Mouse (Mus musculus) limb, embryonic 14.5 days (tissue): ENCODE results near the gene Gstp1. TPM values are rescaled to one million over a fixed set of nuclear protein-coding genes. Genes with fewer than 3 reads are reported as not detected.

Source experiments
- ATAC-seq: fragments of 200-750 bp; cut with Nextera tagmentation; 2 replicates; pipeline ENCODE4 v1.8.0; 2017; ENCODE audit warnings: low read depth, moderate number of reproducible peaks, moderate TSS enrichment; ENCODE audit not compliant: low FRiP score
- DNase-seq: peaks from one replicate; pipeline ENCODE4 v3.0.0-alpha.2; 2015; ENCODE audit warnings: low spot score
- H3K27ac ChIP-seq: fragments of 300-500 bp; sonication (generic); replicated peaks from 2 replicates; pipeline ENCODE4 v1.5.1; 2014; ENCODE audit warnings: low read depth, mild to moderate bottlenecking, low read length, moderate library complexity, mixed read lengths
- H3K27me3 ChIP-seq: fragments of 300-500 bp; sonication (generic); 2 replicates; pipeline ENCODE4 v1.6.1; 2014; ENCODE audit warnings: low read length, mixed read lengths; ENCODE audit not compliant: control insufficient read depth, insufficient read depth
- H3K36me3 ChIP-seq: fragments of 300-500 bp; sonication (generic); 2 replicates; pipeline ENCODE4 v1.6.1; 2014; ENCODE audit warnings: mild to moderate bottlenecking, low read length, moderate library complexity, mixed read lengths; ENCODE audit not compliant: control insufficient read depth, insufficient read depth
- H3K4me1 ChIP-seq: fragments of 300-500 bp; sonication (generic); 2 replicates; pipeline ENCODE4 v1.6.1; 2014; ENCODE audit warnings: antibody characterized with exemption, low read length, mixed read lengths; ENCODE audit not compliant: control insufficient read depth, insufficient read depth
- H3K4me2 ChIP-seq: fragments of 300-500 bp; sonication (generic); replicated peaks from 2 replicates; pipeline ENCODE4 v1.6.1; 2014; ENCODE audit warnings: low read depth, mild to moderate bottlenecking, low read length, moderate library complexity; ENCODE audit not compliant: severe bottlenecking
- H3K4me3 ChIP-seq: fragments of 300-500 bp; sonication (generic); replicated peaks from 2 replicates; pipeline ENCODE4 v1.5.1; 2014; ENCODE audit warnings: low read length
- H3K9ac ChIP-seq: fragments of 300-500 bp; sonication (generic); 2 replicates; pipeline ENCODE4 v1.6.1; 2014; ENCODE audit warnings: mild to moderate bottlenecking, low read depth, low read length, moderate library complexity; ENCODE audit not compliant: severe bottlenecking
- H3K9me3 ChIP-seq: fragments of 300-500 bp; sonication (generic); 2 replicates; pipeline ENCODE4 v1.6.1; 2016; ENCODE audit warnings: low read length; ENCODE audit not compliant: control insufficient read depth
- POLR2A ChIP-seq: fragments of 200-500 bp; IDR thresholded peaks from 2 replicates; pipeline ENCODE4 v1.8.0; 2012; ENCODE audit warnings: inconsistent platforms, mild to moderate bottlenecking, moderate library complexity, borderline replicate concordance; ENCODE audit not compliant: insufficient read depth, insufficient read length; ENCODE audit errors: extremely low read depth
- WGBS: fragments of 180-500 bp; shearing (Covaris S2); extraction: QIAGEN DNeasy Blood & Tissue Kit; methylation state at CpG from one replicate; pipeline ENCODE4 v1.1.7; 2014; 5-methylcytosine and 5-hydroxymethylcytosine counted together
- polyA plus RNA-seq, 2 experiments: library from polyadenylated mRNA; depleted of rRNA in 1 of 2; stranded (reverse) in 1 of 2; unstranded in 1 of 2; fragments of >200 nt; fragmentation: Nextera tagmentation in 1 of 2; extraction: Ambion mirVana in 1 of 2; gene quantifications; 2 replicates each; pipeline versions ENCODE4 v1.2.1 to v1.2.3; 2012 to 2014

Gene Gstp1
- 291 and 325 TPM in 2 replicates for polyA plus RNA-seq (2012; rRNA removed)
- polyA plus RNA-seq (2014; fragmentation: Nextera tagmentation; extraction: Ambion mirVana): 508 and 540 TPM in 2 replicates

GRCm38 (mm10) chr19:4037788-4038232, at the start of gene Gstp1:
Gene Gstp1 (minus strand): TSS chr19:4037985.
- peak; percentile 67; the same call in 1 of the 2 replicates for TF ChIP-seq POLR2A
- Histone ChIP-seq H3K9ac (peak within 1 kb of the TSS; percentile 81), H3K9me3 (no peaks in the 10 kb centered on the region), H3K4me2 (peak within 1 kb of the TSS; percentile 80), H3K36me3 (no peaks in the 10 kb centered on the region), H3K4me1 (no peaks in the 10 kb centered on the region; the same call in 1 of the 2 replicates), H3K4me3 (peak within 1 kb of the TSS; percentile 71), H3K27ac (peak within 1 kb of the TSS; percentile 81), H3K27me3 (no peaks in the 10 kb centered on the region)
- DNase-seq: peak; percentile 91
- peak; percentile 91 for ATAC-seq
- 2% methylated on average over 17 of the region's 26 CpGs for WGBS

GRCm38 (mm10) chr19:4087090-4087489, 49.3 kb upstream of the Gstp1 start:
- no peak for ATAC-seq
- WGBS: 85% methylated on average over 5 of the region's 5 CpGs
- Histone ChIP-seq H3K9ac (no peak overlapping the region), H3K4me3 (no peak overlapping the region), H3K36me3 (no peaks in the 10 kb centered on the region), H3K4me1 (no peaks in the 10 kb centered on the region), H3K9me3 (no peaks in the 10 kb centered on the region), H3K4me2 (no peak overlapping the region), H3K27me3 (no peaks in the 10 kb centered on the region), H3K27ac (no peak overlapping the region)
- TF ChIP-seq POLR2A: no peak
- no peak for DNase-seq

GRCm38 (mm10) chr19:4086156-4086555, 48.4 kb upstream of the Gstp1 start:
- Histone ChIP-seq H3K36me3 (no peaks in the 10 kb centered on the region), H3K4me2 (no peak overlapping the region), H3K27me3 (no peaks in the 10 kb centered on the region), H3K4me3 (no peak overlapping the region), H3K4me1 (no peaks in the 10 kb centered on the region), H3K27ac (no peak overlapping the region), H3K9ac (no peak overlapping the region), H3K9me3 (no peaks in the 10 kb centered on the region)
- no peak for DNase-seq
- no peak for TF ChIP-seq POLR2A
- WGBS: 90% methylated on average over 15 of the region's 15 CpGs
- no peak for ATAC-seq

GRCm38 (mm10) chr19:4084984-4085383, 47.2 kb upstream of the Gstp1 start:
- Histone ChIP-seq H3K27me3 (no peaks in the 10 kb centered on the region), H3K36me3 (no peaks in the 10 kb centered on the region), H3K9me3 (no peaks in the 10 kb centered on the region), H3K4me1 (no peaks in the 10 kb centered on the region), H3K27ac (no peak overlapping the region), H3K9ac (no peak overlapping the region), H3K4me2 (no peak overlapping the region), H3K4me3 (no peak overlapping the region)
- TF ChIP-seq POLR2A: no peak
- 88% methylated on average over 1 of the region's 1 CpGs for WGBS
- DNase-seq (no peak), ATAC-seq (no peak)

- Histone ChIP-seq H3K4me3 (no peak overlapping the region), H3K27ac (no peak overlapping the region), H3K36me3 (no peaks in the 10 kb centered on the region), H3K9me3 (no peaks in the 10 kb centered on the region), H3K27me3 (no peaks in the 10 kb centered on the region), H3K9ac (no peak overlapping the region), H3K4me1 (no peaks in the 10 kb centered on the region), H3K4me2 (no peak overlapping the region)
- 42% methylated on average over 8 of the region's 8 CpGs for WGBS
- ATAC-seq (no peak), DNase-seq (no peak)
- TF ChIP-seq POLR2A: no peak
Measured at GRCm38 (mm10) chr19:4083826-4084225, 46.0 kb upstream of the Gstp1 start.
